Mouse (Mus musculus): ENCODE data around the gene Ano5.

Ano5 gene

DNA sequence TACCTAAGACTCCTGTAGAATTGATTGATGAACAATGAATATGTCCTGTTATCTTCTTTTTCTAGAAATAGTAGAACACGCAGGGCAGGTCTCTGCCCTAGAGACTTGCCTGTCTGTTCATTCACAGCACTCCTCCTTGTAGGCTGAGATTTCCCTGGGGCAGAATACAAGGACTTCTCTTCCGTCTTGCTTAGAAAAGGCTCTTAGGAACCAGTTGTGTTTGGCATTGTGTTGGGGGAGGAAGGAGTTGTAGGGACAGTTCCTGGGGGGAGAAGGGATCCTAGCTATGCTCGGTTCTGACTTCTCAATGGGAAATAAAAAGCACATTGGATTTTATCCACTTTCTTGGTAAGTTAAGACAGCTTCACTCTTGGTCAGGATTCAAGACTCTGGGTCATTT is 118.4 kb downstream of the Ano5 start:
- DNase-seq (ENCODE audit: low spot score in 2 of 2), result no peak

DNA sequence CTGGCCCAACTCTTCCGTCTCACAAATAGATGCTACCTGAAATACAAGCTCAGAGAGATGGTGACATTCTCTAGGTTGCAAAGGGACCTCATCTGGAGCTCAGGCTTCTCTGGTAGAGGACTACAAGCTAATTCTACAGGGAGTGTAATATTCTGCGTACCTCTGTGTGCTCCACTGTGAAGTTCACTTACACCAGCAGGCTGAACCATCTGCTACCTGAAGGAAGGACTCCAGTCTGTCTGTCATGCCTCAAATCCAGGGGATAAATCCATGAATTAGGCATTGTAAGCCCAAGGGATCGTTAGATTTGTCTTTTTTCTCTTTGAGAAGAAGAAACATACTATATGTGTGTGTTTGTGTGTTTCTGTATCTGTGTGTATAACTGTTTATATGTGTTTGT is 120.3 kb downstream of the Ano5 start:
- no peak for DNase-seq (ENCODE audit: low spot score in 2 of 2)

DNA sequence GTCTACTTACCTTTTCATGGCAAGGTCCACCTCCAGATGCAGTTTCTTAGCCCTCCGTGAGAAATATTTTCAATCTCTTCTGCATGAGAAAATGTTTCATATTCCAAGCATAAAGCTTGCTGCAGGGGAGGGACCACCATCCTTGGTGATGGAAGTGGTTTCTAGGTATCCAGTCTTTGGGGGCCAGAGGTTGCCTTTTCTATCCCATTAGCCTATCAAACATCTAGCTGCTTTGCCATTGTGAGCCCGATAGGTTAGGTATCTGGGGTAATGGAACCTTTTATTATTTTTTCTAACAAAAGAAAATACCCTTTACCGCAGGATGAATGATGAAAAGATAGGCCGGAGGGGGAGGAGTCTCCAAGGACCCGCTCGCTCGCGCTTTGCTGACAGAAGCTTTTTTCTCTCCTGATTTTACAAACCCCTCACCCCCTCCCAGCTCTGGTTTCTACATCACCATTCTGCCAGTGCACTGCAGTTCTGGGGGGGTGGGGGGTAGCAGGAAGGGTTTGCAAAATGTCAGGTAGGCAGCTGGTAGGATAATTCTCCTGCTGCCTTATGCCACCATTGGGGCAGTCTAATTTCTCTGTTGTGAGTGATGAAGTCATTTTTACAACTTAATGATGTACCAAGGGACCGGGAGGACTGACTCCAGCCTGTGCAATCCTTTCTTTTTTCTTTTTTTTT is 121.9 kb downstream of the Ano5 start:
- DNase-seq (ENCODE audit: low spot score in 2 of 2), result no peak

DNA sequence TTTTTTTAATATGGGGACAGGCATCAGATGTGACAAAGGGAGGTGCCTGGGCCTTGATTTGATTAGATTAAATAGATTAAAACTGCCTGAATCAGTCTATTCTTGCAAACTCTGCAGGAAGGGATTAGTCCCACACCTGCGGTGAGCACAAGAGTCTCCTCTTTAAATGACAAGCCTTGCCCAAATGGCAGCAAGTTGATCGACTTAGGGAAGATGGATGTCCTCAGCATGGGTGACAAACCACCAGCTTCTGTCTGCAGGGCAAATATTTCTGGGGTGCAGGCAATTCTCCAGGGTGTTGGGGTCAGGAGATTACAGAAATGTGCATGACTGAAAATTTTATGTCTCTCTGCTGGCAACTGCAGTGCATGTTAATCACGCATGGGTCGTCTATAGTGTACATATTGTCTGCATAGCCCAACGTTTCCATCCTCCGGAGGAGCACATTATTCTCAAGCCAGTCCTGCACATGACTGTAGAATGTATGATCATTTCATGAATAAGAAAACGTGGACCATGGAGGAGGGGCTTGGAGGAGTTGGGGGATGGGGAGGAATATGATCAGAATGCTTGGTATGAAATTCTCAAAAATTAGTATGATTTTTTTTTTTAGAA is 122.5 kb downstream of the Ano5 start:
- DNase-seq (ENCODE audit: low spot score in 2 of 2), result no peak

Data from right cerebral cortex, postnatal 36 days (tissue).